Mouse (Mus musculus) telencephalon, adult 2 months (tissue): ENCODE results near the gene Nrsn2.

Experiments
- DNase-seq: peaks from one replicate; pipeline ENCODE4 v3.0.0-alpha.2; 2011; ENCODE audit warnings: low read depth, low spot score

The Nrsn2 gene

GRCm38 (mm10) chr2:152343329-152344213, 32.9 kb downstream of the Nrsn2 start, which contains the start of gene Trib3:
Trib3 (minus strand) TSS chr2:152344032.
- DNase-seq: peak; percentile 28

GRCm38 (mm10) chr2:152339631-152340179, 36.7 kb downstream of the Nrsn2 start:
- DNase-seq: no peak

- DNase-seq: no peak
Observed at GRCm38 (mm10) chr2:152338319-152338718, 38.1 kb downstream of the Nrsn2 start.

GRCm38 (mm10) chr2:152337591-152338212, 38.7 kb downstream of the Nrsn2 start:
- DNase-seq: no peak

GRCm38 (mm10) chr2:152336856-152337255, 39.6 kb downstream of the Nrsn2 start:
- no peak for DNase-seq

GRCm38 (mm10) chr2:152335289-152335820, 41.1 kb downstream of the Nrsn2 start:
- no peak for DNase-seq

GRCm38 (mm10) chr2:152333345-152334006, 43.0 kb downstream of the Nrsn2 start:
- DNase-seq: no peak

GRCm38 (mm10) chr2:152332101-152332825, 44.2 kb downstream of the Nrsn2 start, which contains the start of gene Rbck1:
Rbck1 (minus strand) TSS chr2:152332653.
- peak; percentile 89 for DNase-seq

- no peak for DNase-seq
Observed at GRCm38 (mm10) chr2:152330858-152331423, 45.5 kb downstream of the Nrsn2 start.

GRCm38 (mm10) chr2:152327980-152328379, 48.5 kb downstream of the Nrsn2 start:
- no peak for DNase-seq

- no peak for DNase-seq
Observed at GRCm38 (mm10) chr2:152326654-152327053, 49.8 kb downstream of the Nrsn2 start.

GRCm38 (mm10) chr2:152326157-152326556, 50.3 kb downstream of the Nrsn2 start:
- no peak for DNase-seq

- no peak for DNase-seq
Observed at GRCm38 (mm10) chr2:152324842-152325241, 51.6 kb downstream of the Nrsn2 start.

- no peak for DNase-seq
Observed at GRCm38 (mm10) chr2:152323971-152324370, 52.5 kb downstream of the Nrsn2 start.

- DNase-seq: no peak
Observed at GRCm38 (mm10) chr2:152322198-152322597, 54.2 kb downstream of the Nrsn2 start.

- no peak for DNase-seq
Observed at GRCm38 (mm10) chr2:152321558-152321957, 54.9 kb downstream of the Nrsn2 start.
